ENCODE assay signal across 10 mouse cellular contexts in genomic region chr4:89485981-89486531, GRCm38 (mm10).
A peak's percentile ranks its signal among the peaks of the same experiment; 100 is the strongest.
DNase-seq lines count a peak whose midpoint lies in the region; ATAC-seq lines count a peak whose summit lies in the region.
"Had no signal": no experiment of that assay in that cellular context is flagged by ENCODE, and none has a peak within 500 bp of the region (broad histone marks: within the 10 kb centered on the region; RNA-seq: fewer than 3 reads in every experiment).

No protein-coding gene starts in this region.

- no peak overlapping the region for H3K27ac ChIP-seq in forebrain, embryonic 13.5 days
- H3K27ac ChIP-seq: embryonic facial prominence, embryonic 12.5 days; limb, embryonic 12.5 days had no signal

- peaks cover 63% of the 10 kb centered on the region for H3K4me1 ChIP-seq in megakaryocyte, embryonic 14.5 days
- peaks cover 4% of the 10 kb centered on the region; the same call in 1 of the 2 replicates for H3K4me1 ChIP-seq in forebrain, embryonic 13.5 days
- H3K4me1 ChIP-seq: embryonic facial prominence, embryonic 12.5 days had no signal

- no peak overlapping the region for H3K9ac ChIP-seq in forebrain, embryonic 13.5 days
- H3K9ac ChIP-seq: embryonic facial prominence, embryonic 12.5 days; limb, embryonic 12.5 days had no signal

- ATAC-seq in forebrain, embryonic 13.5 days = no peak

- no peaks in the 10 kb centered on the region for H3K27me3 ChIP-seq in megakaryocyte, embryonic 14.5 days (replicated peaks)
- H3K27me3 ChIP-seq in forebrain, embryonic 13.5 days = no peaks in the 10 kb centered on the region
- H3K27me3 ChIP-seq: embryonic facial prominence, embryonic 12.5 days; limb, embryonic 12.5 days had no signal

- H3K36me3 ChIP-seq in megakaryocyte, embryonic 14.5 days (replicated peaks; ENCODE audit: low read length) = peaks cover 6% of the 10 kb centered on the region
- H3K36me3 ChIP-seq in forebrain, embryonic 13.5 days (ENCODE audit: poor library complexity, severe bottlenecking) = no peaks in the 10 kb centered on the region
- H3K36me3 ChIP-seq: embryonic facial prominence, embryonic 12.5 days; limb, embryonic 12.5 days had no signal

- 54% methylated on average over 11 of the region's 11 CpGs for WGBS in forebrain, embryonic 13.5 days

- peak; percentile 23 for DNase-seq in urinary bladder, postnatal 25 days (ENCODE audit: low spot score)
- DNase-seq in urinary bladder, postnatal 4 days (ENCODE audit: low spot score in 2 of 2) = no peak
- DNase-seq in fat pad, adult 2 months (ENCODE audit: extremely low read depth, low read depth, low spot score) = peak; percentile 25
- peak; percentile 33 to 59 for DNase-seq in kidney, postnatal 25 days
- DNase-seq in cerebellum, adult 9-11 months = no peak
- DNase-seq in cerebellum, adult 9-10 months = no peak

- H3K4me2 ChIP-seq in forebrain, embryonic 13.5 days = no peak overlapping the region
- H3K4me2 ChIP-seq: embryonic facial prominence, embryonic 12.5 days; limb, embryonic 12.5 days had no signal

- H3K4me3 ChIP-seq in megakaryocyte, embryonic 14.5 days (replicated peaks) = peak overlapping the region; percentile 83
- no peak overlapping the region for H3K4me3 ChIP-seq in forebrain, embryonic 13.5 days
- H3K4me3 ChIP-seq: embryonic facial prominence, embryonic 12.5 days; limb, embryonic 12.5 days had no signal

- H3K9me3 ChIP-seq in megakaryocyte, embryonic 14.5 days = peaks cover 5% of the 10 kb centered on the region
- no peaks in the 10 kb centered on the region for H3K9me3 ChIP-seq in forebrain, embryonic 13.5 days (replicated peaks)
- H3K9me3 ChIP-seq: embryonic facial prominence, embryonic 12.5 days; limb, embryonic 12.5 days had no signal

Comparison
In these comparisons a context has a peak if more than half of its experiments do, and no peak if none do; other contexts are left out.
1. DNase-seq: peak in urinary bladder, postnatal 25 days (single experiment), fat pad, adult 2 months (single experiment) and kidney, postnatal 25 days (2 of 2); none in urinary bladder, postnatal 4 days (0 of 2), cerebellum, adult 9-11 months (single experiment) and cerebellum, adult 9-10 months (single experiment).